Mouse (Mus musculus): Measurements from ENCODE around the gene Misp. TPM values are rescaled to one million over a fixed set of nuclear protein-coding genes. Genes with fewer than 3 reads are reported as not detected.

The Misp gene
- polyA plus RNA-seq, 1 experiment from 2014 or later: 3.9 TPM

- Histone ChIP-seq H3K27me3 (replicated peaks; ENCODE audit: control insufficient read depth, insufficient read depth, low read length) (no peaks in the 10 kb centered on the region), H3K36me3 (ENCODE audit: control insufficient read depth, insufficient read depth, low read length) (0 out of 2 replicates have a peak, but pooled peaks cover 4% of the 10 kb centered on the region), H3K27ac (replicated peaks; ENCODE audit: low read depth, low read length) (no peak overlapping the region), H3K4me3 (ENCODE audit: low read depth, low read length) (no peak overlapping the region), H3K4me1 (ENCODE audit: control insufficient read depth, insufficient read depth, low read length) (peaks cover 23% of the 10 kb centered on the region), H3K9me3 (ENCODE audit: control insufficient read depth, low read length) (no peaks in the 10 kb centered on the region), H3K4me2 (ENCODE audit: low read depth, low read length) (no peak overlapping the region), H3K9ac (ENCODE audit: low read depth, low read length) (no peak overlapping the region)
- ATAC-seq (ENCODE audit: low read depth): no peak
- WGBS: 100% methylated on average over 1 of the region's 3 CpGs
- DNase-seq (ENCODE audit: low spot score): no peak
These were observed 19.0 kb upstream of the Misp start for GRCm38 (mm10) chr10:79801837-79802236.

- no peak for DNase-seq (ENCODE audit: low spot score)
- WGBS: 55% methylated on average over 11 of the region's 11 CpGs
- no peak for ATAC-seq (ENCODE audit: low read depth)
- Histone ChIP-seq H3K4me1 (ENCODE audit: control insufficient read depth, insufficient read depth, low read length) (peaks cover 19% of the 10 kb centered on the region), H3K9me3 (ENCODE audit: control insufficient read depth, low read length) (no peaks in the 10 kb centered on the region), H3K4me3 (ENCODE audit: low read depth, low read length) (no peak overlapping the region), H3K36me3 (ENCODE audit: control insufficient read depth, insufficient read depth, low read length) (0 out of 2 replicates have a peak, but pooled peaks cover 7% of the 10 kb centered on the region), H3K4me2 (ENCODE audit: low read depth, low read length) (no peak overlapping the region), H3K9ac (ENCODE audit: low read depth, low read length) (0 out of 2 replicates have a peak overlapping the region, but pooled peaks have one; percentile 8), H3K27me3 (replicated peaks; ENCODE audit: control insufficient read depth, insufficient read depth, low read length) (no peaks in the 10 kb centered on the region), H3K27ac (replicated peaks; ENCODE audit: low read depth, low read length) (peak overlapping the region; percentile 13)
These were observed 18.3 kb upstream of the Misp start for GRCm38 (mm10) chr10:79802331-79802971.

- peaks cover 19% of the 10 kb centered on the region for H3K4me1 ChIP-seq (ENCODE audit: control insufficient read depth, insufficient read depth, low read length)
- peak overlapping the region; percentile 22 for H3K9ac ChIP-seq (ENCODE audit: low read depth, low read length)
- no peaks in the 10 kb centered on the region for H3K9me3 ChIP-seq (ENCODE audit: control insufficient read depth, low read length)
- H3K27ac ChIP-seq (replicated peaks; ENCODE audit: low read depth, low read length): 0 out of 2 replicates have a peak overlapping the region, but pooled peaks have one; percentile 5
- no peak overlapping the region for H3K4me3 ChIP-seq (ENCODE audit: low read depth, low read length)
- ATAC-seq (ENCODE audit: low read depth) (peak; percentile 88), DNase-seq (ENCODE audit: low spot score) (peak; percentile 78)
- H3K27me3 ChIP-seq (replicated peaks; ENCODE audit: control insufficient read depth, insufficient read depth, low read length): no peaks in the 10 kb centered on the region
- WGBS: 8% methylated on average over 25 of the region's 29 CpGs
- H3K36me3 ChIP-seq (ENCODE audit: control insufficient read depth, insufficient read depth, low read length): peaks cover 19% of the 10 kb centered on the region
- H3K4me2 ChIP-seq (ENCODE audit: low read depth, low read length): peak overlapping the region; percentile 41
These were observed 17.0 kb upstream of the Misp start for GRCm38 (mm10) chr10:79803716-79804323.

- H3K27me3 ChIP-seq (replicated peaks; ENCODE audit: control insufficient read depth, insufficient read depth, low read length): no peaks in the 10 kb centered on the region
- H3K4me1 ChIP-seq (ENCODE audit: control insufficient read depth, insufficient read depth, low read length): peaks cover 19% of the 10 kb centered on the region
- peaks cover 31% of the 10 kb centered on the region for H3K36me3 ChIP-seq (ENCODE audit: control insufficient read depth, insufficient read depth, low read length)
- DNase-seq (ENCODE audit: low spot score) (no peak), ATAC-seq (ENCODE audit: low read depth) (no peak)
- H3K4me2 ChIP-seq (ENCODE audit: low read depth, low read length): no peak overlapping the region
- H3K27ac ChIP-seq (replicated peaks; ENCODE audit: low read depth, low read length): no peak overlapping the region
- H3K9me3 ChIP-seq (ENCODE audit: control insufficient read depth, low read length): no peaks in the 10 kb centered on the region
- 60% methylated on average over 9 of the region's 11 CpGs for WGBS
- H3K9ac ChIP-seq (ENCODE audit: low read depth, low read length): no peak overlapping the region
- no peak overlapping the region for H3K4me3 ChIP-seq (ENCODE audit: low read depth, low read length)
These were observed 15.2 kb upstream of the Misp start for GRCm38 (mm10) chr10:79805636-79806035.

GRCm38 (mm10) chr10:79806331-79806730 lies 14.5 kb upstream of the Misp start:
- H3K27me3 ChIP-seq (replicated peaks; ENCODE audit: control insufficient read depth, insufficient read depth, low read length): no peaks in the 10 kb centered on the region
- peaks cover 38% of the 10 kb centered on the region for H3K36me3 ChIP-seq (ENCODE audit: control insufficient read depth, insufficient read depth, low read length)
- no peak overlapping the region for H3K4me3 ChIP-seq (ENCODE audit: low read depth, low read length)
- WGBS: 85% methylated on average over 9 of the region's 9 CpGs
- no peaks in the 10 kb centered on the region for H3K9me3 ChIP-seq (ENCODE audit: control insufficient read depth, low read length)
- H3K9ac ChIP-seq (ENCODE audit: low read depth, low read length): no peak overlapping the region
- no peak overlapping the region for H3K27ac ChIP-seq (replicated peaks; ENCODE audit: low read depth, low read length)
- no peak for ATAC-seq (ENCODE audit: low read depth)
- no peak for DNase-seq (ENCODE audit: low spot score)
- H3K4me2 ChIP-seq (ENCODE audit: low read depth, low read length): no peak overlapping the region
- H3K4me1 ChIP-seq (ENCODE audit: control insufficient read depth, insufficient read depth, low read length): peaks cover 19% of the 10 kb centered on the region

- ATAC-seq (ENCODE audit: low read depth): no peak
These were observed 13.8 kb upstream of the Misp start for GRCm38 (mm10) chr10:79806972-79807371.

GRCm38 (mm10) chr10:79807826-79808225 lies 13.0 kb upstream of the Misp start:
- H3K4me3 ChIP-seq (ENCODE audit: low read depth, low read length): no peak overlapping the region
- H3K27me3 ChIP-seq (replicated peaks; ENCODE audit: control insufficient read depth, insufficient read depth, low read length): no peaks in the 10 kb centered on the region
- DNase-seq (ENCODE audit: low spot score) (peak; percentile 60), ATAC-seq (ENCODE audit: low read depth) (no peak)
- no peak overlapping the region for H3K4me2 ChIP-seq (ENCODE audit: low read depth, low read length)
- peaks cover 48% of the 10 kb centered on the region for H3K36me3 ChIP-seq (ENCODE audit: control insufficient read depth, insufficient read depth, low read length)
- H3K4me1 ChIP-seq (ENCODE audit: control insufficient read depth, insufficient read depth, low read length): peaks cover 12% of the 10 kb centered on the region
- no peaks in the 10 kb centered on the region for H3K9me3 ChIP-seq (ENCODE audit: control insufficient read depth, low read length)
- 0 out of 2 replicates have a peak overlapping the region, but pooled peaks have one; percentile 13 for H3K27ac ChIP-seq (replicated peaks; ENCODE audit: low read depth, low read length)
- 42% methylated on average over 11 of the region's 11 CpGs for WGBS
- no peak overlapping the region for H3K9ac ChIP-seq (ENCODE audit: low read depth, low read length)

More at GRCm38 (mm10) chr10:79806972-79807371, 13.8 kb upstream of the Misp start:
- H3K36me3 ChIP-seq (ENCODE audit: control insufficient read depth, insufficient read depth, low read length): peaks cover 42% of the 10 kb centered on the region
- no peak overlapping the region for H3K4me3 ChIP-seq (ENCODE audit: low read depth, low read length)
- no peak overlapping the region for H3K4me2 ChIP-seq (ENCODE audit: low read depth, low read length)
- H3K27me3 ChIP-seq (replicated peaks; ENCODE audit: control insufficient read depth, insufficient read depth, low read length): no peaks in the 10 kb centered on the region
- H3K27ac ChIP-seq (replicated peaks; ENCODE audit: low read depth, low read length): no peak overlapping the region
- H3K4me1 ChIP-seq (ENCODE audit: control insufficient read depth, insufficient read depth, low read length): peaks cover 19% of the 10 kb centered on the region
- H3K9ac ChIP-seq (ENCODE audit: low read depth, low read length): no peak overlapping the region
- 77% methylated on average over 10 of the region's 10 CpGs for WGBS
- H3K9me3 ChIP-seq (ENCODE audit: control insufficient read depth, low read length): no peaks in the 10 kb centered on the region
- no peak for DNase-seq (ENCODE audit: low spot score)

- DNase-seq (ENCODE audit: low spot score) (no peak), ATAC-seq (ENCODE audit: low read depth) (no peak)
- H3K27ac ChIP-seq (replicated peaks; ENCODE audit: low read depth, low read length): no peak overlapping the region
- H3K4me1 ChIP-seq (ENCODE audit: control insufficient read depth, insufficient read depth, low read length): peaks cover 3% of the 10 kb centered on the region; the same call in 1 of the 2 replicates
- H3K9ac ChIP-seq (ENCODE audit: low read depth, low read length): no peak overlapping the region
- peaks cover 49% of the 10 kb centered on the region for H3K36me3 ChIP-seq (ENCODE audit: control insufficient read depth, insufficient read depth, low read length)
- 87% methylated on average over 11 of the region's 11 CpGs for WGBS
- no peak overlapping the region for H3K4me3 ChIP-seq (ENCODE audit: low read depth, low read length)
- no peaks in the 10 kb centered on the region for H3K27me3 ChIP-seq (replicated peaks; ENCODE audit: control insufficient read depth, insufficient read depth, low read length)
- no peak overlapping the region for H3K4me2 ChIP-seq (ENCODE audit: low read depth, low read length)
- no peaks in the 10 kb centered on the region for H3K9me3 ChIP-seq (ENCODE audit: control insufficient read depth, low read length)
These were observed 12.1 kb upstream of the Misp start for GRCm38 (mm10) chr10:79808728-79809127.

All from embryonic facial prominence, embryonic 14.5 days (tissue).